Mouse (Mus musculus): ENCODE results near the gene Zfp968. TPM values are rescaled to one million over a fixed set of nuclear protein-coding genes. Genes with fewer than 3 reads are reported as not detected.
"Not testable (repeated sequence)": the region's sequence is repeated elsewhere in the genome, so short reads cannot be mapped to it uniquely, and the experiment has no call there.

Gene Zfp968
- not detected in 2 replicates for total RNA-seq (2015; ENCODE audit: low replicate concordance)
- not detected in 2 replicates for total RNA-seq (2017; ENCODE audit: low replicate concordance)

DNA sequence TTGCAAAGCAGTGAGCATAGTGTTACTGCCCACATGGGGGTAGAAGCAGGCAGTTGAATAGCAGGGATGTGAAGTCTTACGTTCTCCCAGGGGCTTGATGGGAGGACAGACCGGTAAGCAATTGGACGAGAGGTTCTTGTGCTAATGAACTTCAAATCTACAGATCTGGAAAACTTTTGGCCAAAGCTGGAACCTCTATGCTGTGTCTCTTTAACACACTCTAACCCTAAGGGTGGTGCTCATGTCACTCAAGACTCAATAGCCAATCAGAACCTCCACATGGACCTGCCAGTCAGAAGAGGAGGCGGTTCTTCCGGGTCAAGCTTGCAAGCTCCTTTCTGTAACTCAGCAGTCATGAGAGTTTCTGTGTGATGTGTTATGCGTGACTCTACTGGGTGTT lies at the start of gene Zfp968:
Gene Zfp968, plus strand, starts transcription at position 301 of the 400 bp plus-strand sequence.
- ATAC-seq (replicated peaks; ENCODE audit: low FRiP score, poor library complexity, severe bottlenecking) = not testable (repeated sequence)

DNA sequence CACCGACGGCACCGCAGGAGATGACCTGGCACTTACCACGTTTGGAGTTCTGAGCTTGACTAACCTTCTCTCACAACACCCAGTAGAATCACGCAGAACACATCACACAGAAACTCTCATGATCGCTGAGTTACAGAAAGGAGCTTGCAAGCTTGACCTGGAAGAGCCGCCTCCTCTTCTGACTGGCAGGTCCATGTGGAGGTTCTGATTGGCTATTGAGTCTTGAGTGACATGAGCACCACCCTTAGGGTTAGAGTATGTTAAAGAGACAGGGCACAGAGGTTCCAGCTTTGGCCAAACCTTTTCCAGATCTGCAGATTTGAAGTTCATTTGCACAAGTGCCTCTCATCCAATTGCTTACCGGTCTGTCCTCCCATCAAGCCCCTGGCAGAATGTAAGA lies 34.1 kb upstream of the Zfp968 start, which contains the start of gene Gm4631:
Gene Gm4631, minus strand, starts transcription at position 101 of the 400 bp plus-strand sequence.
- ATAC-seq (replicated peaks; ENCODE audit: low FRiP score, poor library complexity, severe bottlenecking) = not testable (repeated sequence)

Other genes starting within 250 kb of the Zfp968 start
- 19.3 TPM in 1 of 2 replicates, not detected in the other for gene Gm14399, start 230.4 kb upstream of the Zfp968 start, total RNA-seq (2015; ENCODE audit: low replicate concordance)
- 2.1 and 10.9 TPM in 2 replicates for gene Gm14399, start 230.4 kb upstream of the Zfp968 start, total RNA-seq (2017; ENCODE audit: low replicate concordance)
- gene Gm14443, start 196.6 kb upstream of the Zfp968 start, total RNA-seq (2015; ENCODE audit: low replicate concordance) = not detected in 2 replicates
- not detected in 2 replicates for gene Gm14443, start 196.6 kb upstream of the Zfp968 start, total RNA-seq (2017; ENCODE audit: low replicate concordance)
- gene Gm14391, start 165.5 kb upstream of the Zfp968 start, total RNA-seq (2015; ENCODE audit: low replicate concordance) = 0.36 and 1.3 TPM in 2 replicates
- gene Gm14391, start 165.5 kb upstream of the Zfp968 start, total RNA-seq (2017; ENCODE audit: low replicate concordance) = 2.8 and 12.0 TPM in 2 replicates
- 0.72 and 2.1 TPM in 2 replicates for gene Gm14440, start 97.3 kb upstream of the Zfp968 start, total RNA-seq (2015; ENCODE audit: low replicate concordance)
- gene Gm14440, start 97.3 kb upstream of the Zfp968 start, total RNA-seq (2017; ENCODE audit: low replicate concordance) = 0.77 and 5.9 TPM in 2 replicates
- gene Gm4631, start 34.2 kb upstream of the Zfp968 start, total RNA-seq (2015; ENCODE audit: low replicate concordance) = 5.4 and 5.9 TPM in 2 replicates
- gene Gm4631, start 34.2 kb upstream of the Zfp968 start, total RNA-seq (2017; ENCODE audit: low replicate concordance) = 4.6 and 5.3 TPM in 2 replicates
- gene Gm4724, start 63.4 kb downstream of the Zfp968 start, total RNA-seq (2015; ENCODE audit: low replicate concordance) = not detected in 2 replicates
- gene Gm4724, start 63.4 kb downstream of the Zfp968 start, total RNA-seq (2017; ENCODE audit: low replicate concordance) = 0.30 TPM in 1 of 2 replicates, not detected in the other
- gene Zfp965, start 97.5 kb downstream of the Zfp968 start, total RNA-seq (2015; ENCODE audit: low replicate concordance) = 4.6 TPM in 1 of 2 replicates, not detected in the other
- gene Zfp965, start 97.5 kb downstream of the Zfp968 start, total RNA-seq (2017; ENCODE audit: low replicate concordance) = 0.38 and 7.4 TPM in 2 replicates

Data from erythroid progenitor cell, adult 5-6 weeks (primary cell).